Mouse (Mus musculus): Measurements from ENCODE around the gene Olfr1232. TPM values are rescaled to one million over a fixed set of nuclear protein-coding genes. Genes with fewer than 3 reads are reported as not detected.

Gene Olfr1232
- not detected for total RNA-seq (2021)
- long read RNA-seq, experiment 1, result 0 reads
- long read RNA-seq, experiment 2, result 0 reads

GRCm38 (mm10) chr2:89329575-89329974 lies at the start of gene Olfr1232:
TSS of gene Olfr1232 (minus strand) at chr2:89329675.
- Histone ChIP-seq H3K27ac (no peak within 1 kb of the TSS), H3K4me3 (no peak within 1 kb of the TSS)
- TF ChIP-seq CTCF (conservative IDR thresholded peaks at IDR 0.05), result no peak
- no peak for DNase-seq (ENCODE audit: low spot score in 2 of 2)

- Histone ChIP-seq H3K27ac (no peak within 1 kb of the TSS), H3K4me3 (no peak within 1 kb of the TSS)
- no peak for TF ChIP-seq CTCF (conservative IDR thresholded peaks at IDR 0.05)
- no peak for DNase-seq (ENCODE audit: low spot score in 2 of 2)
These were observed 35.3 kb upstream of the Olfr1232 start, which contains the start of gene Olfr1234 for GRCm38 (mm10) chr2:89364765-89365164. TSS of gene Olfr1234 (minus strand) at chr2:89364865.

- Histone ChIP-seq H3K27ac (no peak within 1 kb of the TSS), H3K4me3 (no peak within 1 kb of the TSS)
- no peak for TF ChIP-seq CTCF (conservative IDR thresholded peaks at IDR 0.05)
- DNase-seq (ENCODE audit: low spot score in 2 of 2), result no peak
These were observed 12.8 kb upstream of the Olfr1232 start, which contains the start of gene Olfr1233 for GRCm38 (mm10) chr2:89342298-89342697. TSS of gene Olfr1233 (minus strand) at chr2:89342398.

GRCm38 (mm10) chr2:89306974-89307373 lies 22.5 kb downstream of the Olfr1232 start, which contains the start of gene Olfr1231:
TSS of gene Olfr1231 (minus strand) at chr2:89307074.
- no peak for TF ChIP-seq CTCF (conservative IDR thresholded peaks at IDR 0.05)
- no peak for DNase-seq (ENCODE audit: low spot score in 2 of 2)
- no peak within 1 kb of the TSS for H3K4me3 ChIP-seq
- H3K27ac ChIP-seq, result no peak within 1 kb of the TSS

GRCm38 (mm10) chr2:89297168-89297567 lies 32.3 kb downstream of the Olfr1232 start, which contains the start of gene Olfr1230:
TSS of gene Olfr1230 (minus strand) at chr2:89297268.
- no peak for TF ChIP-seq CTCF (conservative IDR thresholded peaks at IDR 0.05)
- Histone ChIP-seq H3K4me3 (no peak within 1 kb of the TSS), H3K27ac (no peak within 1 kb of the TSS)
- no peak for DNase-seq (ENCODE audit: low spot score in 2 of 2)

- DNase-seq (ENCODE audit: low spot score in 2 of 2), result no peak
- no peak within 1 kb of the TSS for H3K27ac ChIP-seq
- H3K4me3 ChIP-seq, result no peak within 1 kb of the TSS
- no peak for TF ChIP-seq CTCF (conservative IDR thresholded peaks at IDR 0.05)
These were observed 41.6 kb downstream of the Olfr1232 start, which contains the start of gene Olfr1229 for GRCm38 (mm10) chr2:89287914-89288313. TSS of gene Olfr1229 (minus strand) at chr2:89288014.

Other genes starting within 250 kb of the Olfr1232 start
- gene Olfr1219, start 246.2 kb downstream of the Olfr1232 start, total RNA-seq (2021), result not detected
- gene Olfr1220, start 222.8 kb downstream of the Olfr1232 start, total RNA-seq (2021), result not detected
- not detected for gene Olfr1221, start 212.4 kb downstream of the Olfr1232 start, total RNA-seq (2021)
- gene Olfr1222, start 196.6 kb downstream of the Olfr1232 start, total RNA-seq (2021), result not detected
- gene Olfr1223, start 178.1 kb downstream of the Olfr1232 start, total RNA-seq (2021), result not detected
- gene Olfr1224-ps1, start 165.6 kb downstream of the Olfr1232 start, total RNA-seq (2021), result not detected
- gene Olfr1225, start 155.0 kb downstream of the Olfr1232 start, total RNA-seq (2021), result not detected
- gene Olfr1226, start 129.6 kb downstream of the Olfr1232 start, total RNA-seq (2021), result not detected
- not detected for gene Olfr1228, start 75.6 kb downstream of the Olfr1232 start, total RNA-seq (2021)
- gene Olfr1229, start 41.7 kb downstream of the Olfr1232 start, total RNA-seq (2021), result not detected
- not detected for gene Olfr1230, start 32.4 kb downstream of the Olfr1232 start, total RNA-seq (2021)
- not detected for gene Olfr1231, start 22.6 kb downstream of the Olfr1232 start, total RNA-seq (2021)
- gene Olfr1233, start 12.7 kb upstream of the Olfr1232 start, total RNA-seq (2021), result not detected
- not detected for gene Olfr1234, start 35.2 kb upstream of the Olfr1232 start, total RNA-seq (2021)
- gene Olfr1238, start 80.0 kb upstream of the Olfr1232 start, total RNA-seq (2021), result not detected
- not detected for gene Olfr1239, start 90.7 kb upstream of the Olfr1232 start, total RNA-seq (2021)
- not detected for gene Olfr1240, start 113.3 kb upstream of the Olfr1232 start, total RNA-seq (2021)
- gene Olfr1241, start 157.5 kb upstream of the Olfr1232 start, total RNA-seq (2021), result not detected
- not detected for gene Olfr1242, start 168.7 kb upstream of the Olfr1232 start, total RNA-seq (2021)
- gene Olfr1243, start 201.8 kb upstream of the Olfr1232 start, total RNA-seq (2021), result not detected
- not detected for gene Olfr1245, start 248.8 kb upstream of the Olfr1232 start, total RNA-seq (2021)

All from layer of hippocampus, adult 2 months (tissue).